Mouse (Mus musculus): ENCODE measurements around the gene Prc1.

The Prc1 gene

GRCm38 (mm10) chr7:80294062-80294763 lies at the start of gene Prc1:
Gene Prc1, plus strand, starts transcription at chr7:80294450.
- peak; percentile 99 for DNase-seq (ENCODE audit: low read depth, low spot score)

DNA sequence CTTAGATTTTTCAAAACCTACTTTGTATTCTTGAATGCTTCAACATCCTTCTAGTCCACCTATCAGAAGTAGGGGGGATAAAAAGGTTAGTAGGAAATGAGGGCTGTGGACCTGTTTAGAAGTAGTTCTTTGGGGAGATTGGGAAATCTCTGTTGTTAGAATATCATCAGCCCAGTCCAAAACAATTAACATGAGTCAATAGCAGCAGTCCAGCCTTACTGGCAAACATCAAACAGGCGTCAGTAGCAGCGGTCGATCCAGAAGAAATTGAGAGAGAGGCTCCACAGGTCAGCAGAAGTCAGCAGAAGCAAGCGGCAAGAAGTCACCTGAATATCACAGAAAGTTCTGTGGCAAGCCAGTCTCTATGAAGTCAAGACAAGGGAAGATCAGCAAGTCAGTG lies 49.4 kb upstream of the Prc1 start:
- DNase-seq (ENCODE audit: low read depth, low spot score) = no peak

DNA sequence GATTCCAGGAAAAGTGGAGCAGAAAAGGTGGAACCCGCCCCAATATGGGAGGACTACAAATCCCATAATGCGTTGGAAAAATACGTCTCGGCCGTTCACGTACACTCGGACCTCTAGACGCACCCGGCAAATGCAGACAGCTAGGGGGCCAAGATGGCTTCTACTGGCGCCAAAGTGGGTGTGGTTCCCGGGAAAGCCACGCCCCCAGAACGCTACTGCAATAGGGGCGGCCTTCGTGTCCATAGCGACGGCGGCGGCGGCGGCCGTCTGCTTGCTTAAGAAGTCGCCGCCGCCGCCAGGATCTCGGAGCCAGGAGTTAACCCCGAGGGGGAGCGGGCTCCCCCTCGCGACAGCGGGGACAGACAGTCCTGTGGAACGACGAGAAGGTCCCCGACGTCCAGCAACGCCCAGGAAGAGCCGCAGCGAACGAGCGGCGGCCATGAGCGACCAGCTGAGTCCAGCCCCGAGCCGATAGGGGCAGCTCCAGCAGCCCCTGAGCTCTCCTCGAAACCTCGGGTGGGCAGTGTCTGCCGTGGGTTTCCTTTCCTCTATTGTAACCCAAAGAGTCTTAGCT lies 48.0 kb upstream of the Prc1 start, which contains the start of gene Ttll13:
TSS of gene Ttll13 (plus strand) at position 229 of the 574 bp plus-strand sequence.
- peak; percentile 96 for DNase-seq (ENCODE audit: low read depth, low spot score)

GRCm38 (mm10) chr7:80246859-80247258 lies 47.4 kb upstream of the Prc1 start:
- no peak for DNase-seq (ENCODE audit: low read depth, low spot score)

GRCm38 (mm10) chr7:80252437-80252836 lies 41.8 kb upstream of the Prc1 start:
- DNase-seq (ENCODE audit: low read depth, low spot score) = no peak

GRCm38 (mm10) chr7:80252886-80253285 lies 41.4 kb upstream of the Prc1 start:
- no peak for DNase-seq (ENCODE audit: low read depth, low spot score)

DNA sequence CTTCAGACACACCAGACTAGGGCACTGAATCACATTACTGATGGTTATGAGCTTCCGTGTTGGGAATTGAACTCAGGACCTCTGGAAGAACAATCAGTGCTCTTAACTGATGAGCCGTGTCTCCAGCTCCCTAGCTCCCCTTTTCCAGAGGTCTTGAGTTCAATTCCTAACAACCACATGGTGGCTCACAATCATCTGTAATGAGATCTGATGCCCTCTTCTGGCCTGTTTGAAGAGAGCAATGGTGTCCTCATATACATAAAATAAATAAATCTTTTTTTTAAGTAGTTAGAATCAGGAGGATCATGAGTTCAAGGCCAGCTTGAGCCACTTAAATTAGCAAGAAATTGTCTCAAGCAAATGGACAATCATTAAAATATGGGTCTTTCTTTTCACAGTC lies 38.3 kb upstream of the Prc1 start:
- DNase-seq (ENCODE audit: low read depth, low spot score) = no peak

- DNase-seq (ENCODE audit: low read depth, low spot score) = no peak
Measured at GRCm38 (mm10) chr7:80257706-80258105, 36.5 kb upstream of the Prc1 start.

DNA sequence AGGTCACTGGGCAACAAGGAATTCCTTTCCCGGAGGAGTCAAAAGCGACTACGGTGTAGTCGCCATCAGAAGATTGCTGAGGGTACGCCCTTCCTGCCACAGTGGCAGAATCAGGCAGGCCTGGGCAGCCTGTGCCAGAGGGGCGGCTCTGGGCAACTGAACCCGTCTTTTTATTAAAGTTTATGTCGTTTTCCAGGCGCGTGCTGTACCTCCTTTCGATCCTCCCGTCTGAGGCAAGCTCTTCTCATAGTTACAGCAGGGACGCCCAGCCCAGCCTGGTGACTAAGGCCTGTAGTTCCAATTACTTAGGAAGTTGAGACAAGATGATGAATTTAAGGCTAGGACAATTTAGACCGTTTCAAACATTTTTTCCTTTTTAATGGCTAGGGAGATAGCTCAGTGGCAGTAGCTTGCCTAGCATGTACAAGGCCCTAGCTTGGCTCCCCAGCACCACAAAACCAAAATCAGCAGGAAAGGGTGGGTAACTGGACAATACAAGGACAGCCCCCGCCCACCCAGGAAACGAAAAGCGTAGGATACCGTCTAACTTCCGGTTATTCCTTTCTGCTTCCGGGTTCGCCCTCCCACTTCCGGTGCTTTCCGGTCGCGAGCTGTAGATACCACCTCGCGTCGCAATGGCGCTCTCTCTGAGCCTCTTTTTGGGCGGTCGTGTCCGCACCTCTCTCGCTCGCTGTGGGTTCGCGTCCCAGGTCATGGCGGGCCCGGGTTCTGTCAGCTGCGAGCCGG lies 33.5 kb upstream of the Prc1 start, which contains the start of gene Ngrn:
TSS of gene Ngrn (plus strand) at position 591 of the 747 bp plus-strand sequence.
- peak; percentile 73 for DNase-seq (ENCODE audit: low read depth, low spot score)

DNA sequence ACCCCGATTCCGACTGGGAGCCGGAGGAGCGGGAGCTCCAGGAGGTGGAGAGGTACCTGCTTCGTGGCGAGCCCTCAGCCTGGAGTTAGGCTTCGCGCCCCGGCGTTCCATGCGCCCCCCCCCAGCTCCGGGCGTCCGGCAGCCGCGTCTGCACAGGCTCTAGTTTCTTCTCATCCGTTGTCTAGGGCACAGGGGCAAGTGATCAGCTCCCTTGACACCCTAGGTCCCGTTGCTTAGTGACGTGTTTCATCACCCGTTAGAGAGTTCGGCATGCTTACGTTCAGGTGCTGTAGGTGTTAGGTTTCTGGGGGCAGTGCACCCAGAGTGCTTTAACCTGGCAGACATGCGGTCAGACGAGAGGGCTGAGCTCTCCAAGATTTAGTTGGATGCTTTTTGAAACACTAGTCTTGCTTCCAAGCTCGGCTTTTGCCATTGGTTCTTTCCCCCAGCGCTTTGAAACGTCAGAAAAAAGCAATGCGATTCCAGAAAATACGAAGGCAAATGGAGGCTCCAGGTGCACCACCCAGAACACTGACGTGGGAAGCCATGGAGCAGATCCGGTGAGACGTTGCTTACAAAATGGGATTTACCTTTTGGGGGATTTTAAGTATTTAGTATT lies 32.8 kb upstream of the Prc1 start:
- no peak for DNase-seq (ENCODE audit: low read depth, low spot score)

- no peak for DNase-seq (ENCODE audit: low read depth, low spot score)
Measured at GRCm38 (mm10) chr7:80264606-80265005, 29.6 kb upstream of the Prc1 start.

DNA sequence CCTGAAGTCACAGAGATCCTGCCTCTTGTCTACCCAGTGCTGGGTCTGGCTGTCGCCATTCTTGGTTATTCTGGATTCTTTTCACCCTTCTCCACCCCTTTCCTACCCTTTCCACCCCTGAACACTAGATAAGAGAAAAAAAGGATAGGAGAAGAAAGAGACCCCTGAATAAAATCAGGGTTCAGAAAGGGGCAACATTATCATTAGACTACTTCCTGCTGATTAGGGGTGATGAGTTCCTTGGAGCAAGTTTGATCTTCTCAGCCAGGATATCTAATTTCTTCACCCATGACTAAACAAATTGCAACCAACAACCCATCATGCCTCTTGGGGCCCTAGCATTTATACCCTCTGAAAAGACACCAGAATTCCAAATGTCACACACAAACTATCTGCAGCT lies 26.5 kb upstream of the Prc1 start:
- no peak for DNase-seq (ENCODE audit: low read depth, low spot score)

- DNase-seq (ENCODE audit: low read depth, low spot score) = peak; percentile 82
Measured at GRCm38 (mm10) chr7:80268897-80269750, 25.1 kb upstream of the Prc1 start, which contains the start of gene Vps33b. Gene Vps33b, plus strand, starts transcription at chr7:80269649.

- DNase-seq (ENCODE audit: low read depth, low spot score) = no peak
Measured at GRCm38 (mm10) chr7:80269751-80270255, 24.4 kb upstream of the Prc1 start.

DNA sequence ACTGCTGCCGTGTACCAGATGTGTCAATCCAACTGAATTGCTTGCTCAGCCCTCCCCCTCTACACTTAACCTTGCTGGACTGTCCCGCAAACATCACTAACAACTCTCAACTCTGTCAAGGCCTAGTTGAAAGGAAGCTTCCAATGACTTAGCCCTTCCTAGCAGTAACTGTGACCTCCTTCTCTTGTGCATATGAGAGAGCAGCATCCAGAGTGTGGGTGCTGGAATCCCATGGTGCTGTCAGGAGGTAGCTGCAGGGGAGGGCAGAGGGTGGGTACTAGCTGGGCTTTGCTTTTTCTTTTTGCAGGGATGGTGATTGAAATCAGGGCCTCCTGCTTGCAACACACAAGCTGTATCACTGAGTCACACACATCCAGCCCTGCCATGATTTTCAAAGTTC lies 20.8 kb upstream of the Prc1 start:
- DNase-seq (ENCODE audit: low read depth, low spot score) = no peak

DNA sequence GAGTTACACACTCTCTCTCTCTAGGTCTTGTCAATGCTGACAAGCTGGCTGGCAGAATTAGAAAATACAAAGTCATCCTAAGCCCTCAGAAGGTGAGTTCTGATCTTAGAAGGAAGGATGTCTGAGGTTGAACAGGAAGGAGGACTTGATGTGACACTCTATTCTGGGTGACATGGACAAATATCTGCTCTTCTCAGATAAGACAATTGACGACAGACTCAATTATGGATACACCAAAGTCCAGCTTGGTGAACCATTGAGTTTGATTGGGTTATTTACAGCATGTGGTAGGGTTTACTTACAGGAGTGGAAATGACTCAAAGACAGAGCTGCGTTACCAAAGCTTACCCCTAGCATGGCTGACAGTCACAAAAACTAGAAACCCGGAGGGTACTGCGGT lies 17.9 kb upstream of the Prc1 start:
- no peak for DNase-seq (ENCODE audit: low read depth, low spot score)

DNA sequence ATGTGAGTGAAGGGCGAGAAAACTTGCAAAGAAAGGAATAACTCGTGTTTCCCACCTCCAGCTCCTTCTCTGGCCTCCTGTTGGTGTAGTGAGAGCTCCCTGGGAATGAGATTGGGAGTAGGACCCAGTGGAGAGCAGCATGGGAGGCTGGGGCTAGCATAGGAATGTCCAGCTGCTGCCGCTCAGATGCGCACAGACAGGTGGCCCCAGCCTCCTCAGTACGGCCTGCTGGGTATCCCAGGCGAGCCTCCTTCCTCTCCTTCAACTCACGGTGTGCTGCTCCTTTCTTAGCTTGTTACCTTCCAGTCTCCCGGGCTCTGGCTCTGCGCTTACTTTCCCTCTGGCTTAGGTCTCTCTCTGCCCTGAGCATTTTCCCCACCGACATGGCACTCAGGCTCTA lies 14.2 kb upstream of the Prc1 start:
- DNase-seq (ENCODE audit: low read depth, low spot score) = no peak

DNA sequence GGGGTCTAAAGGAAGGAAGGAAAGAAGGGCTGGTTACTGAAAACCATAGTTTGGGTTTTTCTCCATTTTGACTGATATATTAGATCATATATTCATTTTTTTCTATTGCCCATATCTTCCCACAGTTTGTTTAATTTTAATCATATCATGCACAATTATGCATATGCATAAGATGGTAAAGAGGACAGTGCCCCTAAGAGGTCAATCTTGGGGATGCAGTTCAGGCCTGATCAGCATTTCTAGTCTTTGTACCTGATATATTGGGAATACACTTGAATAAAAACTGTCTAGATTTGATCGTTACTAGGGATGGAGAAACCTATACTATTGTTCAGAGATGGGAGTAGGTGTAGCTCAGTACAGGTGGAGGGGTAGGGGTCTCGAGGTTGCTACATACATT lies 13.3 kb upstream of the Prc1 start:
- DNase-seq (ENCODE audit: low read depth, low spot score) = no peak

- no peak for DNase-seq (ENCODE audit: low read depth, low spot score)
Measured at GRCm38 (mm10) chr7:80281646-80282045, 12.6 kb upstream of the Prc1 start.

DNA sequence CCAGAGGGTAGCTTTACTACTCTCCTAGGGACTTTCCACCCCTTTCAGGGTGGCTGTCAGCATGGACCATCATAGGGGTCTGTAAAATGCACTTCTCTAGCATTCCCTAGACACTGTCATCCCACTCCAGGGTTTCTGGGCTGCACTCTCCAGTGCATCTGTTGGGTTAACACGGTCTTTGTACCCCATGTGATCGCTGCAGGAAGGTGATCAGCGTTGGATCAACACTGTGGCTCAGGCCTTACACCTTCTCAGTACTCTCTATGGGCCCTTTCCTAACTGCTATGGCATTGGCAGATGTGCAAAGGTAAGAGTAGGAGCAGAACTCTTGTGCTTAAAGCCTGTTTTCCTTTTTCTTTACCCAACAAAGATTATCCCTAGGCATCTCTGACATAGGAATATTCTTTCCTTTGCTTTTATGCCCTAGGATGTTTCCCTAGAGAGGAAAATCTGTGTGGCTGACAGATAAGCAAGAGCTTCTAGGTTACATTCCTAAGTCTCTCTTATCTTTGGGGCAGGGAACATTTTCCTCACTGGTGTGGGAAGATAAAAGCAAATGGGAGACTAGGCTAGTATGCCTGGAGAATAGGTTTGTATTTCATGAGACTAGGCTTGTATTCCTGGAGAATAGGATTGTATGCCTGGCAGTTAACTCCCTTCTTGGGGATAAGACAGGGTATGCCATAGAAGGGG lies 10.9 kb upstream of the Prc1 start:
- DNase-seq (ENCODE audit: low read depth, low spot score) = no peak

All from skeletal muscle tissue, adult 2 months (tissue).